Mouse (Mus musculus) stomach, postnatal 0 days (tissue): ENCODE measurements around the gene Kif1bp. TPM values are rescaled to one million over a fixed set of nuclear protein-coding genes. Genes with fewer than 3 reads are reported as not detected.
A peak's percentile ranks its signal among the peaks of the same experiment; 100 is the strongest.
"Not testable (repeated sequence)": the region's sequence is repeated elsewhere in the genome, so short reads cannot be mapped to it uniquely, and the experiment has no call there.

Source experiments
- ATAC-seq: fragments of 200-750 bp; cut with Nextera tagmentation; 2 replicates; pipeline ENCODE4 v1.8.0; 2017; ENCODE audit not compliant: low FRiP score, low TSS enrichment
- DNase-seq: peaks from one replicate; pipeline ENCODE4 v3.0.0-alpha.2; 2016; ENCODE audit warnings: low spot score
- H3K27ac ChIP-seq: fragments of 300-500 bp; sonication (generic); replicated peaks from 2 replicates; pipeline ENCODE4 v1.5.1; 2014; ENCODE audit warnings: mild to moderate bottlenecking, control low read depth
- H3K27me3 ChIP-seq: fragments of 300-500 bp; sonication (generic); 2 replicates; pipeline ENCODE4 v1.6.1; 2014; ENCODE audit warnings: low read length; ENCODE audit not compliant: control insufficient read depth, insufficient read depth
- H3K36me3 ChIP-seq: fragments of 300-500 bp; sonication (generic); 2 replicates; pipeline ENCODE4 v1.6.1; 2014; ENCODE audit warnings: low read length, mixed read lengths; ENCODE audit not compliant: control insufficient read depth, insufficient read depth
- H3K4me1 ChIP-seq: fragments of 300-500 bp; sonication (generic); replicated peaks from 2 replicates; pipeline ENCODE4 v1.6.1; 2014; ENCODE audit warnings: antibody characterized with exemption; ENCODE audit not compliant: control insufficient read depth, insufficient read depth
- H3K4me2 ChIP-seq: fragments of 300-500 bp; sonication (generic); replicated peaks from 2 replicates; pipeline ENCODE4 v1.6.1; 2014; ENCODE audit warnings: low read depth, mild to moderate bottlenecking, control low read depth, moderate library complexity
- H3K4me3 ChIP-seq: fragments of 300-500 bp; sonication (generic); 2 replicates; pipeline ENCODE4 v1.5.1; 2014; ENCODE audit warnings: low read depth, low read length, control low read depth
- H3K9ac ChIP-seq: fragments of 300-500 bp; sonication (generic); 2 replicates; pipeline ENCODE4 v1.6.1; 2014; ENCODE audit warnings: mild to moderate bottlenecking, low read length, control low read depth, mixed read lengths
- H3K9me3 ChIP-seq: fragments of 300-500 bp; sonication (generic); 2 replicates; pipeline ENCODE4 v1.6.1; 2016; ENCODE audit warnings: low read length; ENCODE audit not compliant: control insufficient read depth
- CTCF ChIP-seq: IDR thresholded peaks from 2 replicates; pipeline ENCODE4 v1.5.1; 2016; ENCODE audit warnings: antibody characterized with exemption, low read depth, mild to moderate bottlenecking, moderate library complexity
- EP300 ChIP-seq: optimal IDR thresholded peaks from 2 replicates; pipeline ENCODE3; 2016; ENCODE audit warnings: antibody characterized with exemption
- WGBS: fragments of 180-500 bp; shearing (Covaris S2); extraction: QIAGEN DNeasy Blood & Tissue Kit; methylation state at CpG from one replicate; pipeline ENCODE4 v1.1.7; 2014; 5-methylcytosine and 5-hydroxymethylcytosine counted together
- polyA plus RNA-seq: library from polyadenylated mRNA; unstranded; fragments of >200 nt; fragmentation: Nextera tagmentation; extraction: Ambion mirVana; gene quantifications from 2 replicates; pipeline ENCODE4 v1.2.1, GENCODE M21; 2015

The Kif1bp gene
- polyA plus RNA-seq, 1 experiment from 2014 or later: 16.4 TPM

DNA sequence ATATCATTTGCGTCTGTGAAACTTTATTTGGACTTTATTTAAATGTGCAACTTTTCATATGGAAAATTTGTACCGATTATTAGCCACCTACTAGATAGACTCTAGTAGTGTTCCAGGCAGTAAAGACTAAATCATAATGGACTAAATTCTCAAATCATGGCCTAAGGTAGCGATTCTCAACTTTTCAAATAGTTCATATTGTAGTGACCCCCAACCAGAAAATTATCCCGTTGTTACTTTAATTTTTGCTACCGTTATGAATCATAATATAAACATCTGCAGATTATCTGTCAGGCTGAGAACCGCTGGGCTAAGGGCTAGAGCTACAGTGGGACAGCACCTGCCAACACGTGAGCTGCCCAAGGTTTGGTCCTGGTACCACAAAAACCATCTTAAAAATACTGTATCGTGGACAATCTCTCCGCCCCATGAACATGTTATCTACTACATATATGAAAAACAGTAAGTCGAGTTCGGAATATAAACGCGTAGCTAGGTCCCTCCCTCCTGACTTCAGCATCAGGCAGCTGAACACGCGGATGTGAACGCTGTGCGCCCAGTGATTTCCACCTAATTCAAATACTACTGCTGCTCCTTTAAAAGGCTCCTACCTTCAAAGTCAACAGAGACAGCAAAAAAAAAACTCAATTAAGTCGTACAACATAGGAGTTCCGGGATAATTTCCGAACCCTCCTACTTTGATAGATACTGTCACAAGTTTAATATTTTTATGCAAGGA, 23.0 kb upstream of the Kif1bp start:
- no peak for ATAC-seq
- 9% methylated on average over 20 of the region's 20 CpGs for WGBS

GRCm38 (mm10) chr10:62600056-62600455, 21.8 kb upstream of the Kif1bp start:
- Histone ChIP-seq H3K27ac (no peak overlapping the region), H3K4me1 (no peaks in the 10 kb centered on the region), H3K9me3 (no peaks in the 10 kb centered on the region), H3K36me3 (0 out of 2 replicates have a peak, but pooled peaks cover 7% of the 10 kb centered on the region), H3K27me3 (no peaks in the 10 kb centered on the region), H3K4me3 (no peak overlapping the region), H3K9ac (no peak overlapping the region), H3K4me2 (no peak overlapping the region)
- WGBS: 91% methylated on average over 6 of the region's 6 CpGs
- TF ChIP-seq CTCF: no peak
- TF ChIP-seq EP300: no peak
- ATAC-seq: no peak
- DNase-seq: no peak

More for the DNA sequence above, 23.0 kb upstream of the Kif1bp start:
- no peak for DNase-seq
- no peak overlapping the region; the same call in 1 of the 2 replicates for H3K27ac ChIP-seq
- TF ChIP-seq CTCF (no peak), EP300 (no peak)
- peak overlapping the region; percentile 76 for H3K9ac ChIP-seq
- H3K4me1 ChIP-seq: no peaks in the 10 kb centered on the region
- H3K36me3 ChIP-seq: 0 out of 2 replicates have a peak, but pooled peaks cover 7% of the 10 kb centered on the region
- H3K9me3 ChIP-seq: no peaks in the 10 kb centered on the region
- no peaks in the 10 kb centered on the region for H3K27me3 ChIP-seq
- H3K4me3 ChIP-seq: peak overlapping the region; percentile 82
- H3K4me2 ChIP-seq: peak overlapping the region; percentile 89

DNA sequence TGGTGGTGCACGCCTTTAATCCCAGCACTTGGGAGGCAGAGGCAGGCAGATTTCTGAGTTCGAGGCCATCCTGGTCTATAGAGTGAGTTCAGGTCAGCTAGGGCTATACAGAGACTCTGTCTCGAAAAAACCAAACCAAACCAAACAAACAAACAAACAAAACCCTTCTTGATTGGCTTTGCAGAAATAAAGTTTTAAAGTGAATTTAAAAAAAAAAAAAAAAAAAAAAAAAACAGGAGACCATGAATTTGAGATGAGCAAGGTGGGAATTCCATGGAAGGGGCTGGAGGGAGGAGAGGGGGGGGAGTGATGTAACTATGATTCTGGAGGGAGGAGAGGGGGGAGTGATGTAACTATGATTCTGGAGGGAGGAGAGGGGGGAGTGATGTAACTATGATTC, 21.1 kb upstream of the Kif1bp start:
- not testable (repeated sequence) for DNase-seq, H3K4me2 ChIP-seq, H3K27me3 ChIP-seq, H3K4me3 ChIP-seq, H3K4me1 ChIP-seq, H3K36me3 ChIP-seq, ATAC-seq, H3K27ac ChIP-seq, H3K9me3 ChIP-seq, H3K9ac ChIP-seq
- WGBS: 89% methylated on average over 3 of the region's 3 CpGs

GRCm38 (mm10) chr10:62592496-62592895, 14.2 kb upstream of the Kif1bp start:
- DNase-seq (no peak), ATAC-seq (no peak)
- Histone ChIP-seq H3K9ac (no peak overlapping the region), H3K27ac (no peak overlapping the region), H3K4me1 (no peaks in the 10 kb centered on the region), H3K4me2 (no peak overlapping the region), H3K9me3 (no peaks in the 10 kb centered on the region), H3K4me3 (no peak overlapping the region), H3K27me3 (no peaks in the 10 kb centered on the region), H3K36me3 (peaks cover 23% of the 10 kb centered on the region)
- WGBS: 90% methylated on average over 7 of the region's 7 CpGs
- TF ChIP-seq EP300 (no peak), CTCF (no peak)

DNA sequence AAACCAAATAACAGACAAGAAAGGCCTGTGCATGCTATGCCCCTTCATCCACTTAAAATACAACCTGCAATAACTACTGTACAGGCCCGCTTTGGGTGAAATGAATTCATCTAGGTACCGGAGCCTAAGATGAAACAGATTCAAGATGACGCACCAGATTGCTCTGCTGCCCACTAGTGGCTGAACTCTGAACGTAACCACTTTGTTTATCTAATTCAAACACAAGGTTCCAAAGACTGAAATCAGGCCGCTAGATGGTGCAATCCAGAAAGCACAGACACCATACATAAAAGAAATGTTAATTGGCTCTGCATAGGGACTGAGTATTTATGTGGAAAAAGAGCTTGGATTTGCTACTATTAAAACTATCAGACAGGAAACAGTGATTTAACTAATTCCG, 11.9 kb upstream of the Kif1bp start:
- WGBS: 28% methylated on average over 6 of the region's 6 CpGs
- Histone ChIP-seq H3K27ac (no peak overlapping the region), H3K36me3 (peaks cover 20% of the 10 kb centered on the region), H3K4me1 (no peaks in the 10 kb centered on the region), H3K4me3 (no peak overlapping the region), H3K9me3 (no peaks in the 10 kb centered on the region), H3K4me2 (no peak overlapping the region), H3K27me3 (no peaks in the 10 kb centered on the region), H3K9ac (no peak overlapping the region)
- peak; percentile 85 for DNase-seq
- ATAC-seq: peak; percentile 80
- TF ChIP-seq CTCF: peak; percentile 99
- TF ChIP-seq EP300: no peak

DNA sequence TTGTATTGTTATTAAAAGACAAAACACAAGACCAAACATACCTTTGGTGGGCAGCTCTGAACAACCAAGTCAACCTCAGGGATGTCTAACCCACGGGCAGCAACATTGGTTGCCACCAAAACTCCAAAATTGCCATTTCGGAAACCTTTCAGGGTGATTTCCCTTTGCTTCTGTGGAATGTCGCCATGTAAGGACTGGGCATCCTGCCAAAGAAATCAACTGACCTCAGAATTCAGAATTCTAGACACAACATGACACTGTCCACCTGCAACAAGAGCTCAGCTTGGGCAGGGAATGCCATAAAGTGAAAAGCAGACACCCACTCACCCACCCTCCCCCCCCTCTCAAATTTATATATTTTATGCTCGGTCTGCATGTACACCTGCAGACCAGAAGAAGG, 10.4 kb upstream of the Kif1bp start:
- DNase-seq: no peak
- no peaks in the 10 kb centered on the region for H3K4me1 ChIP-seq
- TF ChIP-seq EP300 (no peak), CTCF (no peak)
- no peak overlapping the region for H3K9ac ChIP-seq
- H3K4me3 ChIP-seq: no peak overlapping the region
- 70% methylated on average over 4 of the region's 4 CpGs for WGBS
- no peak overlapping the region for H3K4me2 ChIP-seq
- H3K36me3 ChIP-seq: peaks cover 29% of the 10 kb centered on the region
- no peaks in the 10 kb centered on the region for H3K9me3 ChIP-seq
- no peaks in the 10 kb centered on the region for H3K27me3 ChIP-seq
- no peak overlapping the region for H3K27ac ChIP-seq
- no peak for ATAC-seq
